Comparison of ENCODE assay signal across 8 mouse cellular contexts in the genomic region with DNA sequence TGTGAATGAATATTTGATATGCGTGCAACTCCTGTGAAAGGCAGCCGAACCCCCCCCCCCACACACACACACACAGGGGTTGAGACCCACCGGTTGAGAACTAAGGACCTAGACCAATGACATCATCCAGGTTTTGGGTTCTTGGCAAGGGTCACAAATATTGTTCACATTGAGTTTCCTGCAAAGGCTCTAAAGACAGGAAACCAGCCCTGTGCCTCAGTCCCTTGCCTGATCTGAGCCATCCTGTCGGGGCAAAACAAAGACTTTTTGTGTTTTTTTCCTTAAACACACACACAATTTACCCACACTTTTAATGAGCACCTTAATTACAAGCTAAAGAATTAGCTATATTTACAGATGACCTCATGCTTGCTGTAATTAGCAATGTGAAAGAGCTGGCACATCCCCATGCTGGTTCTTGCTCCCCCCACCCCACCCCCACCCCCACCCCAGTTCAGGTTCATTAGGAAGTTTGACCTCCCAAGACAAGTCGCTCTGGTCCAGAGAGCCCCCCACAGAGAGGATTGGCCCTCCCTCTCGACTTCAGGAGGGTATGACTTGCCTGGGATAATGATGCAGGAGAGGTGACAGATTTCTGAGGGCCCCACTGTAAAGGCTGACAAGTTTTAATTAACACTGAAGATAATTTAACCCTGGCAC. TPM values are rescaled to one million over a fixed set of nuclear protein-coding genes. Genes with fewer than 3 reads are reported as not detected.
DNase-seq lines count a peak whose midpoint lies in the region; ATAC-seq and TF ChIP-seq lines count a peak whose summit lies in the region.

No protein-coding gene starts in this region.

- H3K36me3 ChIP-seq in liver, adult 2 months (ENCODE audit: control insufficient read depth, insufficient read depth, low read length): peaks cover 2% of the 10 kb centered on the region; the same call in 1 of the 2 replicates
- H3K36me3 ChIP-seq in forebrain, embryonic 16.5 days (ENCODE audit: control insufficient read depth, insufficient read depth): no peaks in the 10 kb centered on the region
- no peaks in the 10 kb centered on the region; the same call in 1 of the 2 replicates for H3K36me3 ChIP-seq in liver, embryonic 11.5 days (ENCODE audit: control insufficient read depth, insufficient read depth, low read length)

- peaks cover 43% of the 10 kb centered on the region for H3K4me1 ChIP-seq in liver, adult 2 months (ENCODE audit: control insufficient read depth, insufficient read depth, low read length)
- peaks cover 22% of the 10 kb centered on the region for H3K4me1 ChIP-seq in forebrain, embryonic 16.5 days (replicated peaks; ENCODE audit: control insufficient read depth, insufficient read depth, low read length)
- H3K4me1 ChIP-seq in liver, embryonic 11.5 days (replicated peaks; ENCODE audit: control insufficient read depth, insufficient read depth, low read length): peaks cover 62% of the 10 kb centered on the region

- peaks cover 58% of the 10 kb centered on the region; the same call in 1 of the 2 replicates for H3K79me2 ChIP-seq in liver, adult 2 months (ENCODE audit: control insufficient read depth, insufficient read depth, low read length)

- peak; percentile 71 for ATAC-seq in forebrain, embryonic 16.5 days
- no peak for ATAC-seq in liver, embryonic 11.5 days (replicated peaks; ENCODE audit: low FRiP score)

- H3K4me3 ChIP-seq in liver, adult 2 months (ENCODE audit: insufficient read depth, low read depth, low read length): no peak overlapping the region
- no peak overlapping the region for H3K4me3 ChIP-seq in forebrain, embryonic 16.5 days (replicated peaks; ENCODE audit: low read length)
- no peak overlapping the region for H3K4me3 ChIP-seq in liver, embryonic 11.5 days (ENCODE audit: low read depth, low read length)

- no peak for TF ChIP-seq POLR2A in liver, adult 2 months (IDR thresholded peaks at IDR 0.05; ENCODE audit: extremely low read depth, insufficient read depth, low read length)

- WGBS in liver, adult 2 months: 69% methylated on average over 6 of the region's 6 CpGs
- 11% methylated on average over 6 of the region's 6 CpGs for WGBS in forebrain, embryonic 16.5 days
- WGBS in liver, embryonic 11.5 days: 55% methylated on average over 6 of the region's 6 CpGs

- DNase-seq in liver, adult 2 months (ENCODE audit: extremely low read depth, low read depth, low spot score): no peak
- no peak for DNase-seq in liver
- DNase-seq in T-cell, adult 2 months (ENCODE audit: low spot score): peak; percentile 30
- DNase-seq in liver, embryonic 11.5 days (ENCODE audit: low spot score): no peak
- no peak for DNase-seq in right cerebral cortex, postnatal 14 days
- no peak for DNase-seq in c-Kit-positive CD71-positive TER-119-positive erythroid progenitor cells, embryonic 14.5 days (ENCODE audit: low spot score)
- DNase-seq in thymus, adult 18-20 months: no peak

- H3K4me2 ChIP-seq in forebrain, embryonic 16.5 days (ENCODE audit: low read length): no peak overlapping the region
- H3K4me2 ChIP-seq in liver, embryonic 11.5 days: no peak overlapping the region

- no peaks in the 10 kb centered on the region for H3K9me3 ChIP-seq in forebrain, embryonic 16.5 days (ENCODE audit: control insufficient read depth, low read length)
- H3K9me3 ChIP-seq in liver, embryonic 11.5 days (ENCODE audit: control insufficient read depth, low read length): no peaks in the 10 kb centered on the region

- no peak for TF ChIP-seq CTCF in liver, adult 2 months (IDR thresholded peaks at IDR 0.05; ENCODE audit: low read depth, low read length)

- H3K9ac ChIP-seq in liver, adult 2 months (ENCODE audit: low read depth, low read length): no peak overlapping the region
- H3K9ac ChIP-seq in forebrain, embryonic 16.5 days (replicated peaks; ENCODE audit: low read depth, low read length): no peak overlapping the region
- no peak overlapping the region for H3K9ac ChIP-seq in liver, embryonic 11.5 days (ENCODE audit: low read depth, low read length)

- no peaks in the 10 kb centered on the region for H3K27me3 ChIP-seq in liver, adult 2 months (ENCODE audit: control insufficient read depth, insufficient read depth, low read length)
- no peaks in the 10 kb centered on the region for H3K27me3 ChIP-seq in forebrain, embryonic 16.5 days (replicated peaks; ENCODE audit: control insufficient read depth, insufficient read depth, low read length)
- no peaks in the 10 kb centered on the region for H3K27me3 ChIP-seq in liver, embryonic 11.5 days (replicated peaks; ENCODE audit: control insufficient read depth, insufficient read depth, low read length)

- H3K27ac ChIP-seq in liver, adult 2 months (replicated peaks; ENCODE audit: insufficient read depth, low read depth, low read length): peak overlapping the region; percentile 64
- H3K27ac ChIP-seq in forebrain, embryonic 16.5 days (ENCODE audit: low read length): peak overlapping the region; percentile 59
- peak overlapping the region; percentile 68 for H3K27ac ChIP-seq in liver, embryonic 11.5 days (ENCODE audit: low read depth, low read length)

RNA-seq across cellular contexts. Expression of a gene that starts 17.3 kb away (rescaled TPM):
- total RNA-seq in liver, adult 2 months (2014; rRNA removed): 47.4 and 87.1 TPM in 2 replicates
- 125 and 145 TPM in 2 replicates for polyA plus RNA-seq in liver, adult 2 months (2012; rRNA removed)
- 150 and 155 TPM in 2 replicates for polyA plus RNA-seq in forebrain, embryonic 16.5 days (2015; fragmentation: Nextera tagmentation; extraction: Ambion mirVana)
- polyA plus RNA-seq in liver, embryonic 11.5 days (2014; fragmentation: Nextera tagmentation; extraction: Ambion mirVana): 191 and 209 TPM in 2 replicates

RNA-seq across cellular contexts. Expression of a gene that starts 36.8 kb away (rescaled TPM):
- 64.8 and 73.2 TPM in 2 replicates for total RNA-seq in liver, adult 2 months (2014; rRNA removed)
- polyA plus RNA-seq in liver, adult 2 months (2012; rRNA removed): 86.3 and 91.2 TPM in 2 replicates
- 296 and 297 TPM in 2 replicates for polyA plus RNA-seq in forebrain, embryonic 16.5 days (2015; fragmentation: Nextera tagmentation; extraction: Ambion mirVana)
- 421 and 425 TPM in 2 replicates for polyA plus RNA-seq in liver, embryonic 11.5 days (2014; fragmentation: Nextera tagmentation; extraction: Ambion mirVana)

RNA-seq across cellular contexts. Expression of a gene that starts 37.0 kb away (rescaled TPM):
- total RNA-seq in liver, adult 2 months (2014; rRNA removed): 0.18 and 0.54 TPM in 2 replicates
- 1.2 and 1.5 TPM in 2 replicates for polyA plus RNA-seq in liver, adult 2 months (2012; rRNA removed)
- 6.7 and 10.0 TPM in 2 replicates for polyA plus RNA-seq in forebrain, embryonic 16.5 days (2015; fragmentation: Nextera tagmentation; extraction: Ambion mirVana)
- 50.7 and 53.2 TPM in 2 replicates for polyA plus RNA-seq in liver, embryonic 11.5 days (2014; fragmentation: Nextera tagmentation; extraction: Ambion mirVana)
